Mouse (Mus musculus): ENCODE data around the gene Thsd4. TPM values are rescaled to one million over a fixed set of nuclear protein-coding genes. Genes with fewer than 3 reads are reported as not detected.

The Thsd4 gene
- polyA plus RNA-seq, 1 experiment from 2014 or later, result 21.1 TPM

DNA sequence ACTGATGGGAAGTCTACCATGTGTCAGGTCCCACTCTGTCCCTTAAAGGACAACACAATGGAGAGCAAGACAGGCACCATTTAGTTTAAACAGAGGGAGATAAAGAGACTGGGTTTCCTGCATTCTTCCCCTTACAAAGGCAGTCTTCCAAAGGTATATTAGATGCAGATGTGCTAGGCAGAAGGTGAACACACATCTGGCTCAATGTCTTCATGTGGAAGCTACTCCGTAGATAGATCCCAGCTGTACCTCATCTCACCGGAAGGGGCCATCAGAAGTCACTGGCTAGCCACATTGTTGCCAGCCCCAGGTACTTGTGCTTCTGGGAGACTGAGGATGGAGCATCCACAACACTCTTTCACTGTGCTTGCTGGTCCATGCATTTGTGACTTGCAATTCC lies 301.4 kb downstream of the Thsd4 start:
- WGBS, result 86% methylated on average over 2 of the region's 2 CpGs
- H3K4me2 ChIP-seq, result no peak overlapping the region
- no peaks in the 10 kb centered on the region for H3K36me3 ChIP-seq
- no peak overlapping the region for H3K9ac ChIP-seq
- H3K27me3 ChIP-seq (replicated peaks), result no peaks in the 10 kb centered on the region
- no peaks in the 10 kb centered on the region for H3K9me3 ChIP-seq
- no peak overlapping the region for H3K4me3 ChIP-seq (replicated peaks)
- no peak for ATAC-seq (ENCODE audit: insufficient read depth, low FRiP score, low read depth)
- no peak overlapping the region for H3K27ac ChIP-seq
- H3K4me1 ChIP-seq, result peaks cover 5% of the 10 kb centered on the region; the same call in 1 of the 2 replicates

DNA sequence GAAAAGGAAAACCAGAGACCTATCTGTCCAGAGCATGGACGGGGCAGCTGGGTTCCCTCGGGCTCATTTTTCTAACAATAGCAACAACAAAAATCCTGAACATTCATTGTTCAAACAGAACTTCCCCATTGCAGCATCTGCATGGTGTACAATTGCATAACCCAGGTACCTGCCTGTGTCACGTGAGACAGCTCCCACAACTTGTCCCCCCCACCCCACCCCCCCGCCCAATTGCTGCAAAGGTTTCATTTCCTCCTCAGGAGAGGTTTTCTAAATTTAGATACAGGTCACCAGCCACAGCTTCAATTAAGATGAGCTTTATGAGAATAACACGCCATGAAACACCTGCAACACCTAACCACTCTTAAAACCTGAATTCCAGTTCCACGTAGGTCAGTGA lies 303.4 kb downstream of the Thsd4 start:
- no peaks in the 10 kb centered on the region for H3K36me3 ChIP-seq
- no peak for ATAC-seq (ENCODE audit: insufficient read depth, low FRiP score, low read depth)

DNA sequence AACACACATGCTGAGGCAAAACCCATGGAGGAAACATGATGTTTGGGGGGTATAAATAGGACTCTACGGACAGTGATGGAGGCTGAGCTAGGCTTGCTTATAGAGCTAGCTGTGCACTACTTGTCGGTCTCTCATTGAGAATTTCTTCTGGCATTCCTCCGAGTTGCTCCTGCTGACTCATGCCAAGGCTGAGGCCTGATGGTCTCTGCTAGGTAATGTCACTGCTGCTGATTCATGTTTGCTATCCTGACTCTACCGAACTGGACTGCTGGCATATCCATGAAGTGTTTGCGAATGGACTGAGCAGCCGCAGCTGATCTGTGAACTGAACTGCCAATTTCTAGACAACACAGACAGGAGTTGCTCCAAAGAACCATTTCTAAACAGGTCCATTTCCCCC lies 305.8 kb downstream of the Thsd4 start:
- H3K27me3 ChIP-seq (replicated peaks), result no peaks in the 10 kb centered on the region
- H3K9me3 ChIP-seq, result no peaks in the 10 kb centered on the region
- no peak overlapping the region for H3K27ac ChIP-seq
- WGBS, result 74% methylated on average over 6 of the region's 6 CpGs
- no peak for ATAC-seq (ENCODE audit: insufficient read depth, low FRiP score, low read depth)
- H3K36me3 ChIP-seq, result no peaks in the 10 kb centered on the region
- H3K4me3 ChIP-seq (replicated peaks), result no peak overlapping the region
- no peak overlapping the region for H3K9ac ChIP-seq
- no peak overlapping the region for H3K4me2 ChIP-seq
- H3K4me1 ChIP-seq, result no peaks in the 10 kb centered on the region

More for the DNA sequence above, 303.4 kb downstream of the Thsd4 start:
- H3K4me3 ChIP-seq (replicated peaks), result no peak overlapping the region
- no peak overlapping the region for H3K9ac ChIP-seq
- no peak overlapping the region for H3K4me2 ChIP-seq
- H3K27ac ChIP-seq, result peak overlapping the region; percentile 51; the same call in 1 of the 2 replicates
- H3K27me3 ChIP-seq (replicated peaks), result no peaks in the 10 kb centered on the region
- 57% methylated on average over 6 of the region's 6 CpGs for WGBS
- H3K4me1 ChIP-seq, result no peaks in the 10 kb centered on the region
- no peaks in the 10 kb centered on the region for H3K9me3 ChIP-seq

DNA sequence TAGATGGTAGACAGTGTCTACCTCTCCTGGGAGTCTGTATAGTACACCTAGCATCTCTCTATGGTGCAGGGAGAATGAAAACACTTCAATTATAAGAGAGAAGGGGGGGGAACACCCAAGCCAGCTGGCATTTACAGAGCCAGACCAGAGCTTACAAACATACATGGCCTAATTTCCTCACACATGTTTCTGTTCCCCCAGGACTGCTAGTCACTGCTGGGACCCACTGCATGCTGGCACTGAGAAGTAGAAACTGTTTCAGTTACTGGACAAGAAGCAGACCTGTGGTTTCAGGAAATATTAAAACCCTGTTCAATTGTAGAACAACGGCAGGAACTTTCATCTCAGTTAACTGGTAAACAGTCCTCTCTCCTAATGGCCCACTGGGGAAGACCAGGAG lies 308.7 kb downstream of the Thsd4 start:
- Histone ChIP-seq H3K4me2 (no peak overlapping the region), H3K4me3 (replicated peaks) (no peak overlapping the region), H3K36me3 (no peaks in the 10 kb centered on the region), H3K4me1 (no peaks in the 10 kb centered on the region), H3K9ac (no peak overlapping the region), H3K9me3 (no peaks in the 10 kb centered on the region), H3K27me3 (replicated peaks) (no peaks in the 10 kb centered on the region), H3K27ac (no peak overlapping the region)
- no peak for ATAC-seq (ENCODE audit: insufficient read depth, low FRiP score, low read depth)
- 59% methylated on average over 1 of the region's 1 CpGs for WGBS

DNA sequence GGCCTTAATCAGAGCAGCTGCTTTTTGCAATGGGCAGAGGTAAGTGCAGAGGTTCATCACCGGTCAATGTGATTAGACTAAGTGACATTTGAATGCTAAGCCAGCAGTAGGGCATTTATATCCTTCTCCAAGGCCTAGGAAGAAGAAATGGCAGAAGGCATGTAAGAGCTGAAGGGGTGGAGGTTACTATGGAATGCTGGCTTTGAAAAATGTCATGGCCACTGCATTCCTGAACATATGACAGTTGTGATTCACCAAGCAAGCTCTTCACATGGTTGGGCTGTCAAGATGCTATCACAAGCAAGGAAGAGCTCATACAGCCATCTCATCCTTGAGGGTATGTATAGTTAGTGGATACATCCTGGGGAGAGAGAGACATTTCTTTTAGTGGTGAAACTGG lies 313.0 kb downstream of the Thsd4 start:
- no peak overlapping the region for H3K4me3 ChIP-seq (replicated peaks)
- H3K27me3 ChIP-seq (replicated peaks), result no peaks in the 10 kb centered on the region
- H3K4me2 ChIP-seq, result no peak overlapping the region
- H3K9ac ChIP-seq, result no peak overlapping the region
- H3K9me3 ChIP-seq, result no peaks in the 10 kb centered on the region
- 90% methylated on average over 1 of the region's 1 CpGs for WGBS
- H3K27ac ChIP-seq, result no peak overlapping the region
- ATAC-seq (ENCODE audit: insufficient read depth, low FRiP score, low read depth), result no peak
- H3K36me3 ChIP-seq, result no peaks in the 10 kb centered on the region
- no peaks in the 10 kb centered on the region for H3K4me1 ChIP-seq

DNA sequence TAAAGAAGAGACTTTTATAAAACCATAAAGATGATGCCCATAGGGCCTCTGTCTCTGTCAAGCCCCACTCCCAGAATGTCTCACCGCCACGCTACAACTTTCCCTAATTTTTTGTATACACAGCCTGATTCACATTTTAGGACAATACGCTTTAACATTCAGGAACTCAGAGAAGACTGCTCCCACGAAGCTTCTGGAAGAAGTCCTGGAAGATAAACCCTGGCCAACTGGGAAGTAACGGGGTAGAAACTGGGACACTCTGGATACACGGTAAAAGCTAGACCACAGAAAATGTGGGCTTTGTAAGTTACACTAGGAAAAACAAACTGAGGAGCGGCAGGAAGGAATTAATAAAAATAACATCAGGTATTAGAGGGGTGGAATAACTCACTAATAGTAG lies 318.7 kb downstream of the Thsd4 start:
- Histone ChIP-seq H3K36me3 (no peaks in the 10 kb centered on the region), H3K4me2 (no peak overlapping the region), H3K27ac (no peak overlapping the region), H3K9me3 (no peaks in the 10 kb centered on the region), H3K4me1 (no peaks in the 10 kb centered on the region), H3K27me3 (replicated peaks) (no peaks in the 10 kb centered on the region), H3K9ac (no peak overlapping the region), H3K4me3 (replicated peaks) (no peak overlapping the region)
- ATAC-seq (ENCODE audit: insufficient read depth, low FRiP score, low read depth), result no peak
- 59% methylated on average over 7 of the region's 7 CpGs for WGBS

DNA sequence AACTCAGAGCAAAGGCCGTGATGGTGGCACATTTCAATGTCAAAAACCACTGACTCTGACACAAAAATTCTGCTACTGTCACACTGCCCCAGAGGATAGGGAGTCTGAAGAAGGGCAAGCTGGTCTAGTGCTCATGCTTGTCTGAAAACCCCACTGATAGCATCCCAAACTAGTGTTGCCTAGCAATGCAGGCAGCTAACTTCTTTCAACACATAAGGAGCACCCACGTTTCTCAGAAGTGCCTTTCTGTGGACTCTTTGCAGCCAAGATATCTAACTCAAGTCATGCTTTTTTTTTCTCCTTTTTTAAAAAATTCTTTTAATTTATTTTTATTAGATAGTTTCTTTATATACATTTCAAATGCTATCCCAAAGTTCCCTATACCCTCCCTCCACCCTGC lies 321.4 kb downstream of the Thsd4 start:
- no peak overlapping the region for H3K9ac ChIP-seq
- H3K36me3 ChIP-seq, result no peaks in the 10 kb centered on the region
- H3K27ac ChIP-seq, result no peak overlapping the region
- no peaks in the 10 kb centered on the region for H3K4me1 ChIP-seq
- WGBS, result 67% methylated on average over 2 of the region's 2 CpGs
- H3K9me3 ChIP-seq, result no peaks in the 10 kb centered on the region
- H3K27me3 ChIP-seq (replicated peaks), result no peaks in the 10 kb centered on the region
- no peak overlapping the region for H3K4me3 ChIP-seq (replicated peaks)
- H3K4me2 ChIP-seq, result no peak overlapping the region
- ATAC-seq (ENCODE audit: insufficient read depth, low FRiP score, low read depth), result no peak

DNA sequence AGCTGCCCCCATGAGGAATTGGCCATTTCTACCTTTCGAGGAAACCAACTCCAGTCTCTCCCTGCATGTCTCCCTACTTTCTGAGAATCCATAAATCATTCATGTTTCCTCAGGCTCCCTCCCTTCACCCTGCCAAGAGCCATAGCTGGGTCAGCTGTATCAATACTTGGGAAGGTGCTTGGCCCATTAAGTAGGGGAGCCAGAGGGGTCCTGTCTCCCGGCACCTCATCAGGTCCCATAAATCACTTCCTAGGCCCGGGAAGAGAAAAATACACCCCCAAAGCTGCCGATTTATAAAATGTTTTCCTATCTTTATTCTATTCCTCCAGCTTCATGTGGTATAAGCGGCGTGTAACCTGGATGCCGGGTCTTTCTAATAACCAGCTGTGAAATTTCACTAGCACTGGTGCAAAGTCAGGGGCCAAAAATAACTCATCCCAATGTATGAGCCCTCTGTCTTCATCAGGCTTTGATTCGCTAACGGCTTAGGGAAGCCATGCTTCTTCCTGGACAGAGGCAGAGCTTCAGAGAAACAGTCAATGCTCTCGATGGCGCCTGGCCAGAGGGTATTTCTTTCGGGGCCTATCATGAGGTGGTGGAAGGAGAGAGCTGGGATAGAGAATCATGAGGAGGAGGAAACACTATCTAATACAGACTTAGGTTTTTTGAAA lies 323.2 kb downstream of the Thsd4 start:
- no peaks in the 10 kb centered on the region for H3K4me1 ChIP-seq
- H3K27me3 ChIP-seq (replicated peaks), result no peaks in the 10 kb centered on the region
- no peak overlapping the region for H3K9ac ChIP-seq
- no peak overlapping the region for H3K4me3 ChIP-seq (replicated peaks)
- ATAC-seq (ENCODE audit: insufficient read depth, low FRiP score, low read depth), result no peak
- H3K9me3 ChIP-seq, result no peaks in the 10 kb centered on the region
- H3K27ac ChIP-seq, result no peak overlapping the region
- no peak overlapping the region for H3K4me2 ChIP-seq
- WGBS, result 64% methylated on average over 12 of the region's 12 CpGs
- H3K36me3 ChIP-seq, result no peaks in the 10 kb centered on the region

DNA sequence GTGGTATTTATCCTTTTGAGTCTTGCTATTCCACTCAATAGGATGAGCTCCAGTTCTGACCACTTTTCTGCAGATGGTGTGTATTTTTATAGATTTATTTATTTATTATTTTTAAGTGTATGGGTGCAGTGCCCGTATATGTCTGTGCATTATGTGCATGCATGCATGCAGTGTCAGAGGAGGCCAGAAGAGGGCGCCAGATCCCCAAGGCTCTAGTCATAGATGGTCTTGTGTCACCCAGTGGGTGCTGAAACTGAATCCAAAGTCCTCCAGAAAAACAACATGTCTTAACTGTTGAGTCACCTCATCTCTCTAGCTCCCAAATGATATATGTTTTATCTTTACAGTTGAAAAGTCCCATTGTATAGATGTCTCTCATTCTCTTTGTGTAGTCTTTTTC lies 326.3 kb downstream of the Thsd4 start:
- Histone ChIP-seq H3K4me1 (no peaks in the 10 kb centered on the region), H3K27me3 (replicated peaks) (no peaks in the 10 kb centered on the region), H3K36me3 (no peaks in the 10 kb centered on the region), H3K4me2 (no peak overlapping the region), H3K27ac (no peak overlapping the region), H3K4me3 (replicated peaks) (no peak overlapping the region), H3K9ac (no peak overlapping the region), H3K9me3 (no peaks in the 10 kb centered on the region)
- ATAC-seq (ENCODE audit: insufficient read depth, low FRiP score, low read depth), result no peak
- WGBS, result 83% methylated on average over 2 of the region's 2 CpGs

DNA sequence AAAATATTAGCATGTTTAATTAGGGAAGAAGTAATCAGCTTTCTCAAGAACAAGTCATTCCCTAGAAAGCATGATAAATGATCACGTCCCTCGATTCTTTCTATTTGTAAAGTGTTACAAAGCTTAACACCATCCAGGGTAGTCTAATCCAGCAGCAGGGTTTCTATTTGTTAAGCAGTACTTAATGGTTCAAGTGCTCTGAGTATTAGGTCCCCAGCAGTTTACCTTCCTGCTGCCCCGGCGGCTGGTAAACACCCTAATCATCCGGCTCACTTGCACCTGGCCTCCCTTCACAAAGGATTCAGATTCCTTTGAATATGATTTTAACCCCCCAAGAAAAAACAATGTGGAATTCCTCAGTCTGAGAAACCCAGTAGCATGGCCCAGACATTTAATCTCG lies 326.9 kb downstream of the Thsd4 start:
- Histone ChIP-seq H3K27ac (no peak overlapping the region), H3K4me2 (no peak overlapping the region), H3K4me3 (replicated peaks) (no peak overlapping the region), H3K27me3 (replicated peaks) (no peaks in the 10 kb centered on the region), H3K36me3 (no peaks in the 10 kb centered on the region), H3K4me1 (no peaks in the 10 kb centered on the region), H3K9me3 (no peaks in the 10 kb centered on the region), H3K9ac (no peak overlapping the region)
- no peak for ATAC-seq (ENCODE audit: insufficient read depth, low FRiP score, low read depth)
- 55% methylated on average over 6 of the region's 6 CpGs for WGBS

DNA sequence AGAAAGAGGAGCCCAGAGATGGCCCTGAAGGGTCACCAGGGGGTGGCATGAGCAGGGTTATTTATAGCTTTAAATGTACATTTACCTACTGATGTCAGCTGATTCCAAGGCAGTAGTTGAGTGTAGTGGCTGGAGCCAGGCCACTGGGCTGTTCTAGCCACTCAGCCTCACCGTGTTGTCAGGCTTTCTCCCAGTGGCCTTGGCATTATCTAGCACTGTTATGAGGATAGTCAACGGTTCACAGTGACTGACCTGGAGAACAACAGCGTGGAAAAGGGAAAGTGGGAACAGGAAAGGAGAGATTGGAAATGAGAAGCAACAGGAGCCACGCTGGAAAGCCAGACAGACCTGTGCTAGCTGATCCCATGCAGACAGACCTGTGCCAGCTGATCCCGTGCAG lies 329.5 kb downstream of the Thsd4 start:
- Histone ChIP-seq H3K4me2 (no peak overlapping the region), H3K9me3 (no peaks in the 10 kb centered on the region), H3K4me3 (replicated peaks) (no peak overlapping the region), H3K4me1 (no peaks in the 10 kb centered on the region), H3K27ac (no peak overlapping the region), H3K36me3 (no peaks in the 10 kb centered on the region), H3K27me3 (replicated peaks) (no peaks in the 10 kb centered on the region), H3K9ac (no peak overlapping the region)
- WGBS, result 74% methylated on average over 5 of the region's 5 CpGs
- no peak for ATAC-seq (ENCODE audit: insufficient read depth, low FRiP score, low read depth)

DNA sequence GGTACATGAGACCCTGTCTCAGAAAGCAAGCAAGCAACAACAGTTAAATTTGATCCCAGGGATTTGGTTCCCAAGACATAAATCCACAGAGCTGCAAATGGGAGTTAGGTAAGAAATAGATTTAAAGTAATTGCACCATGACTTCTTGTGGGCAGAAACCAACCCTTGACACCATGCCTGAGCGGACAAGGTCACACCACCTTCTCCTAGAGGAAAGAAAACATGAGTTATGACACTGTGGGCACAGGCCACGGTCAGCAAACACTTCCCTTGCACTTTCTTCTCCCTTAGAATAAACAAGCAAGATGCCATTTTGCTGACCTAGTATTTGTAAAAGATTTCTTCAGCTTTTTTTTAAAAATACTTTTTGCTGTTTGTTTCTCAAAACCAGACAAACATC lies 334.4 kb downstream of the Thsd4 start:
- no peaks in the 10 kb centered on the region for H3K9me3 ChIP-seq
- no peak for ATAC-seq (ENCODE audit: insufficient read depth, low FRiP score, low read depth)
- H3K4me3 ChIP-seq (replicated peaks), result no peak overlapping the region
- no peak overlapping the region for H3K27ac ChIP-seq
- no peaks in the 10 kb centered on the region for H3K36me3 ChIP-seq
- H3K4me1 ChIP-seq, result no peaks in the 10 kb centered on the region
- H3K9ac ChIP-seq, result no peak overlapping the region
- no peaks in the 10 kb centered on the region for H3K27me3 ChIP-seq (replicated peaks)
- 39% methylated on average over 2 of the region's 2 CpGs for WGBS
- no peak overlapping the region for H3K4me2 ChIP-seq

DNA sequence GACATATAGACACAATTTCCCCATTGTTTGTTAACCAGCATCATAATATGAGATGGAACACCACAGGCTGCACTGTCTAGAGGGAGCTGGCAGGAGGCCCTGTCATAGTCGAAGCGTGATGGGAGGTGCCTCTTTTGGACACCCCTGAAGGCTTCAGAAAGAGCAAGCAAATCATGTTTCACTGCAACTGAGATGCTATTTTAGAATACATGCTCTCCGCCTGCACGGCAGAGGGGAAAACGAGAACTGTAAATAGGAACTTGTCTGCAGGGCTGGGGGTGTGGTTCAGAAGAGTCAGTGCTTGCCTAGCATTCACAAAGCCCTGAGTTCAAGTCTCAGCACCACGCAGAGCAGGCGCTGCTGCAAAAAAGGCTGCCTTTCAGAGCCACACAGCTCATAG lies 334.9 kb downstream of the Thsd4 start:
- no peaks in the 10 kb centered on the region for H3K36me3 ChIP-seq
- 88% methylated on average over 7 of the region's 7 CpGs for WGBS
- H3K9me3 ChIP-seq, result no peaks in the 10 kb centered on the region
- no peak for ATAC-seq (ENCODE audit: insufficient read depth, low FRiP score, low read depth)
- H3K4me1 ChIP-seq, result no peaks in the 10 kb centered on the region
- no peaks in the 10 kb centered on the region for H3K27me3 ChIP-seq (replicated peaks)
- H3K4me2 ChIP-seq, result no peak overlapping the region
- H3K27ac ChIP-seq, result no peak overlapping the region
- H3K4me3 ChIP-seq (replicated peaks), result no peak overlapping the region
- no peak overlapping the region for H3K9ac ChIP-seq

Data from stomach, embryonic 15.5 days (tissue).